Mouse (Mus musculus) limb, embryonic 15.5 days (tissue): ENCODE measurements around the gene Tbxa2r. TPM values are rescaled to one million over a fixed set of nuclear protein-coding genes. Genes with fewer than 3 reads are reported as not detected.

Source experiments
- ATAC-seq: fragments of 200-750 bp; cut with Nextera tagmentation; 2 replicates; pipeline ENCODE4 v1.8.0; 2017; ENCODE audit warnings: low read depth, moderate TSS enrichment; ENCODE audit not compliant: insufficient number of reproducible peaks, low FRiP score, low TSS enrichment
- H3K27ac ChIP-seq: fragments of 300-500 bp; sonication (generic); 2 replicates; pipeline ENCODE4 v1.5.1; 2015; ENCODE audit warnings: moderate library complexity, mild to moderate bottlenecking, inconsistent platforms
- H3K27me3 ChIP-seq: fragments of 300-500 bp; sonication (generic); 2 replicates; pipeline ENCODE4 v1.6.1; 2015; ENCODE audit warnings: inconsistent platforms
- H3K36me3 ChIP-seq: fragments of 300-500 bp; sonication (generic); 2 replicates; pipeline ENCODE4 v1.6.1; 2015; ENCODE audit warnings: inconsistent platforms
- H3K4me1 ChIP-seq: fragments of 300-500 bp; sonication (generic); 2 replicates; pipeline ENCODE4 v1.6.1; 2015; ENCODE audit warnings: inconsistent platforms
- H3K4me2 ChIP-seq: fragments of 300-500 bp; sonication (generic); 2 replicates; pipeline ENCODE4 v1.6.1; 2015; ENCODE audit warnings: mild to moderate bottlenecking, inconsistent platforms
- H3K4me3 ChIP-seq: fragments of 300-500 bp; sonication (generic); 2 replicates; pipeline ENCODE4 v1.5.1; 2015; ENCODE audit warnings: mild to moderate bottlenecking, inconsistent platforms
- H3K9ac ChIP-seq: fragments of 300-500 bp; sonication (generic); 2 replicates; pipeline ENCODE4 v1.6.1; 2015; ENCODE audit warnings: inconsistent platforms
- H3K9me3 ChIP-seq: fragments of 300-500 bp; sonication (generic); 2 replicates; pipeline ENCODE4 v1.6.1; 2016; ENCODE audit warnings: inconsistent platforms
- WGBS: fragments of 180-500 bp; shearing (Covaris S2); methylation state at CpG from one replicate; pipeline ENCODE4 v1.1.7; 2015; 5-methylcytosine and 5-hydroxymethylcytosine counted together
- polyA plus RNA-seq: library from polyadenylated mRNA; unstranded; fragments of >200 nt; fragmentation: Nextera tagmentation; extraction: Ambion mirVana; gene quantifications from 2 replicates; pipeline ENCODE4 v1.2.1, GENCODE M21; 2015

The Tbxa2r gene
- polyA plus RNA-seq, 1 experiment from 2014 or later: 11.9 TPM

DNA sequence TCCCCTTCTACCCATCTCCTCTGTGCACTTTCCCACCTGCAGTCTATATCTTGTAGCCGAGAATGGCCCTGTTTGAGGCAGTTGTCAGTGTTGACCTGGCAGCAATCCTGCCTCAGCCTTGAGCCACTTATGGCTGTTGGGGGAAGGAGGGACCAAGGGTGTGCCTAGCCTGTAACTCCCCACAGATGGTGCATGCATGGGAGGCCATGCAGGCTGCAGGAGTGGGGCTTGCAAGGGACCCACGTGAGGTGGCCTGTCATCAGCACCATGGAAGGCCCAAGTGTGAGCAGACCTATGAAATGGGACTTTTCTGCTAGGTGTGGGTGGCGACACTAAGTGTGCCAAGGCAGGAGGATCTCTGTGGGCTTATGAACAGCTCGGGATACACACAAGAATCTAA, 36.5 kb downstream of the Tbxa2r start:
- Histone ChIP-seq H3K4me1 (peaks cover 39% of the 10 kb centered on the region), H3K4me2 (peak overlapping the region; percentile 50; the same call in 1 of the 2 replicates), H3K4me3 (no peak overlapping the region; the same call in 1 of the 2 replicates), H3K27me3 (peaks cover 34% of the 10 kb centered on the region), H3K9me3 (no peaks in the 10 kb centered on the region), H3K27ac (no peak overlapping the region), H3K36me3 (peaks cover 46% of the 10 kb centered on the region), H3K9ac (no peak overlapping the region)
- no peak for ATAC-seq
- 40% methylated on average over 4 of the region's 4 CpGs for WGBS

DNA sequence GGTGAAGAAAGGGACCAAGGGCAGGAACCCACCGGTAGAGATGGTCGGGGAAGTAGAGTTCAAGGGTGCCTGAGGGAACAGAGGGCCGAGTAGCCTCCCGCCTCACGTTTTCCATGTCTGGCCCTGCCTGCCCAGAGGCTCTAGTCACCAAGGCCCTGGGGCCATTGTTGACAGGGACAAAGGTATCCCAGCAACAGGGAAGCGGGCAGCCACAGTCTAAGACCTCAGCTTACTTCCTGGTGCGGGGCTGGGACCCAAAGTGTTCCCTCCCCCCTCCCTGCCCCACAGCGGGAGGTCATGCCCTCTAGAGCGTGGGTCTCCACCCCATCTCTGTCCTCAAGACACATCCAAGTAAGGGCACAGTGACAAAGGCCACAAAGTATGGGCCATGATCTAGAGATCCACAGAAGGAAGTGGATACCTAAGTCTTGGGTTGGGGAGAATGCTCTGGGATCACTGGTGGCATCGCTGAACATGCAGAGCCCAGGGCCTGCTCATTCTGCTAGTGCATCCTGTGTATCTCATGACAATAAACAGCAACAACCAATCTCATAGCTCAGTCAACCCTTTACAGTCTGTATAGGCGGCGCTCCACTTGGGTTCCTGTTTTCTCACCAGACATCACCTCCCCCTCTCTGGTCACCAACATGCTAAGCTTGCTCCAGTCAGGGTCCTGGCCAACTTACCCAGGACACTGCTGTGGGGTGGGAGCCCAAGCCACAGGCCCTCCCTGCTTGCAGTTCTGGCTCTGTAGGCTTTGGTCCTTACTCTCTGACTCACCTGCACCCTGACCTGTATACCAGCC, 37.3 kb downstream of the Tbxa2r start, which contains the start of gene 4930404N11Rik:
TSS of gene 4930404N11Rik (minus strand) at position 145 of the 805 bp plus-strand sequence.
- H3K27ac ChIP-seq: no peak within 1 kb of the TSS

DNA sequence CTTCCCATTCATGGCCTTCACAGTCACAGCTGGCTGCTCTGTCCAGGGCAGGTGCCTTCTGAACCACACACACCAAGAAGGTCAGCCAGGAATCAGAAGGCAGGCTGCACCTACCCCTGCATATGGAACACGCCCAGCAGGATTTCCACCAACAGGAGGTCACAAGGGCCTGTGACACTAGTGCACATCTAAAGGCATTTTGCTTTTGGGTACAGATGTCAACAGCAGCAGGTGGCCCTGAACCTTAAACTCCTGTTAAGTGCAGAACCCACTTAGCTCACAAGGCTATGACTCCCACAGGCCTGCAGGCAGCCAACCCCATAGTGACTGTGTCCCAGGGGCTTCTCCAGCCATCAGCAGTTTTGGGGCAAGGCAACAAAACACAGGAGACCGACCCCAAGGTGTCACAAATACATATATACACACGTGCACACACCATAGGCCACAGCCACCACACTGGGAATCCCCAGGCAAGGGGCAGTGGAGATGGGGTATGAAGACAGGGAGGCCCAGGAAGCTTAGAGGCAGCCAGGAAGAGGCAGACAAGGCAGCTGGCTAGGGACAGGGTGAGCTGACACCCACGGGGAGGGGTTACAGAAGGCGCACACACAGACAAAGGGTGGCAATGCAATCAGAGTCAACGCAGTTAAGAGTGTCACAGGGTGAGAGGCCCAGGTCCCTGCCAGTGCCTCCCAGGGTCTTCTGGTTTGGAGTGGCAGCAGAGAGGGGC, 38.1 kb downstream of the Tbxa2r start:
- Histone ChIP-seq H3K9me3 (no peaks in the 10 kb centered on the region), H3K27me3 (peaks cover 34% of the 10 kb centered on the region), H3K36me3 (peaks cover 59% of the 10 kb centered on the region), H3K27ac (no peak overlapping the region), H3K4me2 (no peak overlapping the region), H3K9ac (no peak overlapping the region), H3K4me1 (peaks cover 32% of the 10 kb centered on the region), H3K4me3 (no peak overlapping the region)
- no peak for ATAC-seq
- WGBS: 82% methylated on average over 6 of the region's 6 CpGs

More for the DNA sequence above, 37.3 kb downstream of the Tbxa2r start, which contains the start of gene 4930404N11Rik:
- Histone ChIP-seq H3K4me1 (peaks cover 35% of the 10 kb centered on the region), H3K9ac (peak within 1 kb of the TSS; percentile 23; the same call in 1 of the 2 replicates), H3K9me3 (no peaks in the 10 kb centered on the region), H3K4me3 (peak within 1 kb of the TSS; percentile 32), H3K27me3 (peaks cover 34% of the 10 kb centered on the region), H3K4me2 (peak within 1 kb of the TSS; percentile 50), H3K36me3 (peaks cover 52% of the 10 kb centered on the region)
- no peak for ATAC-seq
- WGBS: 33% methylated on average over 12 of the region's 12 CpGs

DNA sequence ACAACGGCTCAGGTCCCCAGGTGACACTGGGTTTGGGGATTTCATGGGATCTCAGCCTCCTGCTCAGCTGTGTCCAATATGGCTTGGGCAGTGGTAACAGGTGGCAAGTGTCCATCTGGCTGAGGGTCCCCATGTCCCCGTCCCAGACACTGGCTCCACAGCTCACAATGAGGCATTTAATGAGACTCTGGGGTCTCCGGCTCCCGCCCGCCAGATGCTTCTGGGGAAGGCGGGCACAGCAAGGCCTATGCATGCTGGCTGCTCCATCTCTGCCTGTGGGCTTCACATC, 38.6 kb downstream of the Tbxa2r start:
- Histone ChIP-seq H3K4me3 (no peak overlapping the region), H3K4me1 (peaks cover 32% of the 10 kb centered on the region), H3K4me2 (no peak overlapping the region), H3K9me3 (no peaks in the 10 kb centered on the region), H3K9ac (no peak overlapping the region), H3K36me3 (peaks cover 64% of the 10 kb centered on the region), H3K27me3 (peaks cover 34% of the 10 kb centered on the region), H3K27ac (no peak overlapping the region)
- ATAC-seq: no peak
- WGBS: 73% methylated on average over 6 of the region's 6 CpGs

DNA sequence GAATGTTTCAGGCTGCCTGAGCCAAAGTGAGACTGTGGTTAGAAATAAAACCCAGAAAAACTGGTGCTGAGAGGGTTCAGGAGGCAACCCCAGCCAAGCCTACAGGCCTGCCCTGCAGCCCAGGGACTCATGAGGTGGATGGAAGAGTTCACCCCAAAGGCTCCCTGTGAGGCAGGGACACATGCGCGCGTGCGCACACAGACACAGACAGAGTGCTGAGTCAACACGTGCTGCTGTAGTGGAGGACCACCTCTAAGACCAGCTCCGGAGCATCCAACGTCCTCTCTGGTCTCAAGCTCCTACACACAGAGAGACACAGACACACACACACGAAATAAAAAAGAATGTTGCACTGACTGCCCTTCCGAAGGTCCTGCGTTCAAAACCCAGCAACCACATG, 46.8 kb downstream of the Tbxa2r start:
- H3K27ac ChIP-seq: no peak overlapping the region
- H3K9me3 ChIP-seq: no peaks in the 10 kb centered on the region

DNA sequence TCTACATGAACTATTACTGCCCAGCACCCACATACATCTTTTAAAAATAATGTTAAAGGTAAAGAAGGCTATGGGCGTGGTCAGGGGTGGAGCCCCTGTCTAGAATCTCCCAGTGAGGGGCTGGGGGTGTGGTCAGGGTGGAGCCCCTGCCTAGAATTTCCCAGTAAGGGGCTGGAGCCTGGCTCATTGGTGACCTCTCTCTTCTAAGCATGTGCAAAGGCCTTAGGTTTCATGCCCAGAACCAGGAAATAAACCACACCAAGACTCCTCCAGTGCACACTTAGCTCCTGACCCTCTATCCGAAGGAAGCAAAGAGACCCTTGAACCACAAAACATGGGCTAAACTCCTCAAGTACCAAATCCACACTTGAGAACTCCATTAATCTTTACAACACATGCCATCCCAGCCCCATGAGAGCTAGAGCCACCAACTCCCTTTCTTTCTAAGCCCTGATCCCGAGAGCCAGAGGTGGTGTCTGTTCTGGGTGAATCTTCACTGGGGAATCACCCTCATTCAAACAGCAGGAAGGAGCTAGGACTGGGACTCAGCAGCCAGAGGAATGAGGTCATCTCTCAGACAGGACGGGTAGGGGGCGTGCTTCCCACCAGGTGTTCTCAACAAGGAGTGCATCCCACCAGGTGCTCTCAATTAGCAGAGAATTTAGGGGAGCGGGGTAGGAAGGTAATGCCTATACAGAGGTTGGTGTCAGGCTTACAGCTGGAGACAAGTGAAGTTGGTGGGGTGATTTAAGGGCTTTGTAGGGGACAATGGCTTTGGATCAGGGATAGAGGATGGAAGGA, 48.2 kb downstream of the Tbxa2r start:
- Histone ChIP-seq H3K36me3 (peaks cover 37% of the 10 kb centered on the region), H3K27ac (peak overlapping the region; percentile 54; the same call in 1 of the 2 replicates), H3K9ac (peak overlapping the region; percentile 83), H3K4me3 (peak overlapping the region; percentile 82), H3K9me3 (no peaks in the 10 kb centered on the region), H3K4me2 (peak overlapping the region; percentile 60), H3K4me1 (peaks cover 26% of the 10 kb centered on the region), H3K27me3 (no peaks in the 10 kb centered on the region)
- 25% methylated on average over 6 of the region's 6 CpGs for WGBS
- no peak for ATAC-seq

More for the DNA sequence above, 46.8 kb downstream of the Tbxa2r start:
- no peak overlapping the region for H3K4me3 ChIP-seq
- peaks cover 26% of the 10 kb centered on the region for H3K4me1 ChIP-seq
- ATAC-seq: no peak
- no peak overlapping the region for H3K4me2 ChIP-seq
- WGBS: 93% methylated on average over 10 of the region's 10 CpGs
- no peaks in the 10 kb centered on the region for H3K27me3 ChIP-seq
- peaks cover 51% of the 10 kb centered on the region for H3K36me3 ChIP-seq
- no peak overlapping the region for H3K9ac ChIP-seq

DNA sequence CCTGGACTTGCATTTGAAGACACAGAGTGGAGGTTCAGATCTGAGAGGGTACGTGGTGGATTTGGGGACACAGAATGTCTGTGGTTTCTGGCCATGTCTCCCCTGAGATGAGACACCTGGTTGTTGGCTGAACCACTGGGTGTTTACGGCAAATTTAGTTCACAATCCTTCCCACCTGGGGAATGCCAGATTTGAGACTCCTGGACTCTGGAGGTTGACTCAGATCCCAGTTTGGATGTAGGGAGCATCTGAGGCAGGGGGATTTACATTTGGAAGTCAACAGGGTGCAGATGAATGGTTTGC, 48.8 kb downstream of the Tbxa2r start:
- H3K4me1 ChIP-seq: peaks cover 26% of the 10 kb centered on the region
- H3K27ac ChIP-seq: peak overlapping the region; percentile 54; the same call in 1 of the 2 replicates
- WGBS: 51% methylated on average over 2 of the region's 2 CpGs
- peak overlapping the region; percentile 60 for H3K4me2 ChIP-seq
- peak overlapping the region; percentile 82 for H3K4me3 ChIP-seq
- H3K9ac ChIP-seq: peak overlapping the region; percentile 83
- H3K36me3 ChIP-seq: peaks cover 31% of the 10 kb centered on the region
- H3K27me3 ChIP-seq: no peaks in the 10 kb centered on the region
- no peaks in the 10 kb centered on the region for H3K9me3 ChIP-seq
- no peak for ATAC-seq

DNA sequence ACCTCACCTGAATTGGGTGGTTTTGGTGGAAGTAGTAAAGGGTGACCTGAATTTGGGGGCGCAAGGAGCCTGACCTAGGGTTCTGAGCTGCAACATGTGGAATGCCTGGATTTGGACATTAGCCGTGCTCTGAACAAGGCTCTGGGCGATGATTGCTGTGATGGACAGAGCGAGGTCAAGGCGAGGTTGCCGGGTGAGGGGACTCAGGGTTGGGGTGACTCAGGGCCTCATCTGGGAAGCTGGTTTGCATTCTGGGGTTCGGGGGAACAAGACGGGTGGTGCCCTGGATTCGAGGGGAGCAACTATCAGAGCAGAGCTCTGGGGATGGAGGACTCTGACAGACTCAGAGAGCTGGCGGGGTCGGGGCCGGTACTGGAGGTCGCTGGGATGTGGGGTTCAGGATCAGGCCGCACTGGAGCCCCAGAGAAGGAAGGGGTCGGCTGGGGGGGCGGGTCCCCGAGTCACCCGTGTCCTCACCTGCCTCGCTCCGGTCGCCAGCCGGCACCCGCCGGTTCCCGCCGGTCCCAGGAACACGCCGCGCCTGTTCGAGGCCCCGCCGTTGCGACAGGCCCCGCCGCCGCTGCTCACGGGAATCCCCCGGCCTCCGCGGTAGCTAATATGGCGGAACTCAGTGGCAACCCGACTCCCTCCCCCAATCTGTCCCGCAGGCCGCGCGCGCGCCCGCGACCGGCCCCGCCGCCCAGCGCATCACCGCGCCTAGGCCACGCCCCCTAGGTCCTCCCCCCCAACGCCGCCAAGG, 49.4 kb downstream of the Tbxa2r start, which contains the start of gene Fzr1:
TSS of gene Fzr1 (minus strand) at position 724 of the 760 bp plus-strand sequence.
- Histone ChIP-seq H3K27me3 (no peaks in the 10 kb centered on the region), H3K9ac (peak within 1 kb of the TSS; percentile 83), H3K9me3 (no peaks in the 10 kb centered on the region), H3K27ac (peak within 1 kb of the TSS; percentile 83), H3K4me3 (peak within 1 kb of the TSS; percentile 82), H3K36me3 (peaks cover 25% of the 10 kb centered on the region), H3K4me1 (peaks cover 24% of the 10 kb centered on the region), H3K4me2 (peak within 1 kb of the TSS; percentile 60)
- under 1% methylated on average over 50 of the region's 59 CpGs for WGBS
- peak; percentile 16 for ATAC-seq

DNA sequence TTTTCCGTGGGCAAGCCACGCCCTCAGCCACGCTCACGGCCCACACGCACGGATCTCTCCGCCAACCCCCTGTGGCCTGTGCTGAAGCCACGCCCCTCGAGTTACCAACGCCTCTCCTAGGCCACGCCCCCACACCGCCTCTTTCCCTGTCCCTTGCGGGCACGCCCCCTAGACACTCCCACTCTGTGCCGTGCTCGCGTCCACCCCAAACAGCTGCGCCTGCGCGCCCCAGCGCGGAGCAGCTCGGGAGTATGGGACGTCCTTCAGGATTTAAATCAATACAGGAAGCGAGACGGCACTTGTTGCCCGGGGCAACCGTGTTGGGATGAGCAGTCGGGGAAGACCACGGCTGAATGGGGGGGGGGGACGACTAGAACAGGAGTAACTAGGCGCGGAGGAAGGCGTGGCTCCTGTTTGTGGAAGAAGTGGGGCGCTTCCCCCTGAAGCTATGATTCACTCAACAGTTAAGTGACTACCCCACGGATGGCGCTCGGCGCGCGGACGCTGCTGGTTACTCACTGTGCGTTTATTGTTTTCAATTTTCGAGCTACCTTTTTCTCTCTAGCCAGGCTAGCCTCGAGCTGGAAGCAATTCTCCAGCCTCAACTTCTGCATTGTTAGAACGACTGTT, 50.1 kb downstream of the Tbxa2r start:
- H3K4me1 ChIP-seq: peaks cover 19% of the 10 kb centered on the region
- H3K4me2 ChIP-seq: peak overlapping the region; percentile 60
- H3K27ac ChIP-seq: peak overlapping the region; percentile 83
- peak overlapping the region; percentile 82 for H3K4me3 ChIP-seq
- under 1% methylated on average over 46 of the region's 46 CpGs for WGBS
- H3K9me3 ChIP-seq: no peaks in the 10 kb centered on the region
- H3K36me3 ChIP-seq: peaks cover 18% of the 10 kb centered on the region
- H3K9ac ChIP-seq: peak overlapping the region; percentile 83
- peak; percentile 98 for ATAC-seq
- H3K27me3 ChIP-seq: no peaks in the 10 kb centered on the region

DNA sequence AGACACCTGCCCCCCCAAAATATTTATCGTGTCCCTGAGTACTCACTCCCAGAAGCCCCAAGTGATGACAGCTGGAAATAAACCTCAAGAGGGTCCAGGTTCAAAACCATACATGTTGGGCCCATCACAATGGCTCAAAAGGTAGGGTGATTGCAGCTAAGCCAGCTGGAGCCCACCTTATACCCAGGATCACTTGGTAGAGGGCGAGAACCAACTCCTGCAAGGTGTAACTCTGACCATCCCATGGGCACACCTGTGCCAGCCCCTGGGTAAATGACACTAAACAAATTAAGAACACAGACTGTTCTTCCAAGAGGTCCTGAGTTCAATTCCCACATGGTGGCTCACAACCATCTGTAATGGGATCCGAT, 50.6 kb downstream of the Tbxa2r start:
- Histone ChIP-seq H3K9me3 (no peaks in the 10 kb centered on the region), H3K27ac (peak overlapping the region; percentile 83), H3K4me3 (peak overlapping the region; percentile 82), H3K4me2 (peak overlapping the region; percentile 60), H3K27me3 (no peaks in the 10 kb centered on the region), H3K36me3 (peaks cover 13% of the 10 kb centered on the region), H3K9ac (peak overlapping the region; percentile 26; the same call in 1 of the 2 replicates), H3K4me1 (peaks cover 19% of the 10 kb centered on the region)
- no peak for ATAC-seq
- 54% methylated on average over 3 of the region's 3 CpGs for WGBS
